Mouse (Mus musculus): ENCODE measurements at regions not wholly inside any gene's neighbourhood (a gene's known extent, or its start where the extent isn't known, plus 50 kb on each side); places are given as distances from the start of the nearest gene placed in this dataset.

- H3K27me3 ChIP-seq (ENCODE audit: control insufficient read depth, insufficient read depth, low read length) = no peaks in the 10 kb centered on the region
- no peak overlapping the region for H3K4me3 ChIP-seq (ENCODE audit: low read depth, low read length)
- no peak overlapping the region for H3K4me2 ChIP-seq (replicated peaks; ENCODE audit: low read depth, low read length)
- H3K36me3 ChIP-seq (ENCODE audit: control insufficient read depth, insufficient read depth, low read length) = no peaks in the 10 kb centered on the region
- H3K9ac ChIP-seq (ENCODE audit: low read depth, low read length) = no peak overlapping the region
- H3K27ac ChIP-seq (ENCODE audit: low read depth, low read length) = no peak overlapping the region
- 83% methylated on average over 3 of the region's 3 CpGs for WGBS
- H3K4me1 ChIP-seq (replicated peaks; ENCODE audit: control insufficient read depth, insufficient read depth, low read length) = no peaks in the 10 kb centered on the region
- DNase-seq (ENCODE audit: low spot score) (no peak), ATAC-seq (ENCODE audit: low FRiP score) (no peak)
- H3K9me3 ChIP-seq (ENCODE audit: control insufficient read depth, low read length) = no peaks in the 10 kb centered on the region
Observed at GRCm38 (mm10) chr2:137413432-137413831, 297.0 kb upstream of the Jag1 start.

- Histone ChIP-seq H3K9me3 (ENCODE audit: control insufficient read depth, low read length) (no peaks in the 10 kb centered on the region), H3K36me3 (ENCODE audit: control insufficient read depth, insufficient read depth, low read length) (no peaks in the 10 kb centered on the region), H3K4me1 (replicated peaks; ENCODE audit: control insufficient read depth, insufficient read depth, low read length) (no peaks in the 10 kb centered on the region), H3K9ac (ENCODE audit: low read depth, low read length) (no peak overlapping the region), H3K27me3 (ENCODE audit: control insufficient read depth, insufficient read depth, low read length) (no peaks in the 10 kb centered on the region), H3K4me2 (replicated peaks; ENCODE audit: low read depth, low read length) (no peak overlapping the region), H3K4me3 (ENCODE audit: low read depth, low read length) (no peak overlapping the region), H3K27ac (ENCODE audit: low read depth, low read length) (no peak overlapping the region)
- no peak for DNase-seq (ENCODE audit: low spot score)
- no peak for ATAC-seq (ENCODE audit: low FRiP score)
- 92% methylated on average over 2 of the region's 2 CpGs for whole genome bisulfite sequencing
Observed at GRCm38 (mm10) chr2:137409611-137410010, 293.2 kb upstream of the Jag1 start.

GRCm38 (mm10) chr2:137408294-137408693, 291.9 kb upstream of the Jag1 start:
- WGBS = 83% methylated on average over 2 of the region's 2 CpGs
- no peaks in the 10 kb centered on the region for H3K9me3 ChIP-seq (ENCODE audit: control insufficient read depth, low read length)

GRCm38 (mm10) chr2:137393486-137393885, 277.0 kb upstream of the Jag1 start:
- Histone ChIP-seq H3K36me3 (ENCODE audit: control insufficient read depth, insufficient read depth, low read length) (no peaks in the 10 kb centered on the region), H3K27me3 (ENCODE audit: control insufficient read depth, insufficient read depth, low read length) (no peaks in the 10 kb centered on the region), H3K9me3 (ENCODE audit: control insufficient read depth, low read length) (no peaks in the 10 kb centered on the region), H3K27ac (ENCODE audit: low read depth, low read length) (no peak overlapping the region), H3K4me1 (replicated peaks; ENCODE audit: control insufficient read depth, insufficient read depth, low read length) (no peaks in the 10 kb centered on the region), H3K4me2 (replicated peaks; ENCODE audit: low read depth, low read length) (no peak overlapping the region), H3K4me3 (ENCODE audit: low read depth, low read length) (no peak overlapping the region), H3K9ac (ENCODE audit: low read depth, low read length) (no peak overlapping the region)
- 74% methylated on average over 4 of the region's 4 CpGs for WGBS
- no peak for ATAC-seq (ENCODE audit: low FRiP score)
- no peak for DNase-seq (ENCODE audit: low spot score)

More at GRCm38 (mm10) chr2:137408294-137408693, 291.9 kb upstream of the Jag1 start:
- DNase-seq (ENCODE audit: low spot score) (no peak), ATAC-seq (ENCODE audit: low FRiP score) (no peak)
- H3K4me2 ChIP-seq (replicated peaks; ENCODE audit: low read depth, low read length) = no peak overlapping the region
- H3K27me3 ChIP-seq (ENCODE audit: control insufficient read depth, insufficient read depth, low read length) = no peaks in the 10 kb centered on the region
- H3K27ac ChIP-seq (ENCODE audit: low read depth, low read length) = no peak overlapping the region
- no peaks in the 10 kb centered on the region for H3K4me1 ChIP-seq (replicated peaks; ENCODE audit: control insufficient read depth, insufficient read depth, low read length)
- H3K36me3 ChIP-seq (ENCODE audit: control insufficient read depth, insufficient read depth, low read length) = no peaks in the 10 kb centered on the region
- no peak overlapping the region for H3K9ac ChIP-seq (ENCODE audit: low read depth, low read length)
- H3K4me3 ChIP-seq (ENCODE audit: low read depth, low read length) = no peak overlapping the region

- H3K36me3 ChIP-seq (ENCODE audit: control insufficient read depth, insufficient read depth, low read length) = no peaks in the 10 kb centered on the region
- H3K9ac ChIP-seq (ENCODE audit: low read depth, low read length) = no peak overlapping the region
- no peak overlapping the region for H3K27ac ChIP-seq (ENCODE audit: low read depth, low read length)
- WGBS = 89% methylated on average over 2 of the region's 2 CpGs
- DNase-seq (ENCODE audit: low spot score) = no peak
- no peak overlapping the region for H3K4me2 ChIP-seq (replicated peaks; ENCODE audit: low read depth, low read length)
- H3K4me3 ChIP-seq (ENCODE audit: low read depth, low read length) = no peak overlapping the region
- no peak for ATAC-seq (ENCODE audit: low FRiP score)
- no peaks in the 10 kb centered on the region for H3K27me3 ChIP-seq (ENCODE audit: control insufficient read depth, insufficient read depth, low read length)
- H3K4me1 ChIP-seq (replicated peaks; ENCODE audit: control insufficient read depth, insufficient read depth, low read length) = no peaks in the 10 kb centered on the region
- no peaks in the 10 kb centered on the region for H3K9me3 ChIP-seq (ENCODE audit: control insufficient read depth, low read length)
Observed at GRCm38 (mm10) chr2:137379816-137380215, 263.4 kb upstream of the Jag1 start.

GRCm38 (mm10) chr2:137375346-137375745, 258.9 kb upstream of the Jag1 start:
- WGBS = 90% methylated on average over 5 of the region's 5 CpGs
- no peaks in the 10 kb centered on the region for H3K27me3 ChIP-seq (ENCODE audit: control insufficient read depth, insufficient read depth, low read length)
- H3K27ac ChIP-seq (ENCODE audit: low read depth, low read length) = no peak overlapping the region
- no peak overlapping the region for H3K4me3 ChIP-seq (ENCODE audit: low read depth, low read length)
- H3K4me1 ChIP-seq (replicated peaks; ENCODE audit: control insufficient read depth, insufficient read depth, low read length) = no peaks in the 10 kb centered on the region
- no peak overlapping the region for H3K4me2 ChIP-seq (replicated peaks; ENCODE audit: low read depth, low read length)
- H3K36me3 ChIP-seq (ENCODE audit: control insufficient read depth, insufficient read depth, low read length) = no peaks in the 10 kb centered on the region
- no peak overlapping the region for H3K9ac ChIP-seq (ENCODE audit: low read depth, low read length)
- H3K9me3 ChIP-seq (ENCODE audit: control insufficient read depth, low read length) = no peaks in the 10 kb centered on the region
- ATAC-seq (ENCODE audit: low FRiP score) (no peak), DNase-seq (ENCODE audit: low spot score) (no peak)

GRCm38 (mm10) chr2:137371062-137371461, 254.6 kb upstream of the Jag1 start:
- Histone ChIP-seq H3K4me3 (ENCODE audit: low read depth, low read length) (no peak overlapping the region), H3K27ac (ENCODE audit: low read depth, low read length) (no peak overlapping the region), H3K4me2 (replicated peaks; ENCODE audit: low read depth, low read length) (no peak overlapping the region), H3K4me1 (replicated peaks; ENCODE audit: control insufficient read depth, insufficient read depth, low read length) (no peaks in the 10 kb centered on the region), H3K9me3 (ENCODE audit: control insufficient read depth, low read length) (no peaks in the 10 kb centered on the region), H3K27me3 (ENCODE audit: control insufficient read depth, insufficient read depth, low read length) (no peaks in the 10 kb centered on the region), H3K9ac (ENCODE audit: low read depth, low read length) (no peak overlapping the region), H3K36me3 (ENCODE audit: control insufficient read depth, insufficient read depth, low read length) (no peaks in the 10 kb centered on the region)
- DNase-seq (ENCODE audit: low spot score) (no peak), ATAC-seq (ENCODE audit: low FRiP score) (no peak)
- WGBS = 91% methylated on average over 2 of the region's 2 CpGs

- no peak for ATAC-seq (ENCODE audit: low FRiP score)
- no peaks in the 10 kb centered on the region for H3K27me3 ChIP-seq (ENCODE audit: control insufficient read depth, insufficient read depth, low read length)
- H3K27ac ChIP-seq (ENCODE audit: low read depth, low read length) = no peak overlapping the region
- DNase-seq (ENCODE audit: low spot score) = no peak
- no peak overlapping the region for H3K4me2 ChIP-seq (replicated peaks; ENCODE audit: low read depth, low read length)
- 95% methylated on average over 2 of the region's 2 CpGs for WGBS
- H3K9me3 ChIP-seq (ENCODE audit: control insufficient read depth, low read length) = no peaks in the 10 kb centered on the region
- no peak overlapping the region for H3K9ac ChIP-seq (ENCODE audit: low read depth, low read length)
- H3K36me3 ChIP-seq (ENCODE audit: control insufficient read depth, insufficient read depth, low read length) = no peaks in the 10 kb centered on the region
- H3K4me1 ChIP-seq (replicated peaks; ENCODE audit: control insufficient read depth, insufficient read depth, low read length) = no peaks in the 10 kb centered on the region
- no peak overlapping the region for H3K4me3 ChIP-seq (ENCODE audit: low read depth, low read length)
Observed at GRCm38 (mm10) chr2:137363006-137363405, 246.6 kb upstream of the Jag1 start.

- H3K9ac ChIP-seq (ENCODE audit: low read depth, low read length) = no peak overlapping the region
- no peaks in the 10 kb centered on the region for H3K36me3 ChIP-seq (ENCODE audit: control insufficient read depth, insufficient read depth, low read length)
- no peak overlapping the region for H3K4me2 ChIP-seq (replicated peaks; ENCODE audit: low read depth, low read length)
- ATAC-seq (ENCODE audit: low FRiP score) (no peak), DNase-seq (ENCODE audit: low spot score) (no peak)
- H3K27ac ChIP-seq (ENCODE audit: low read depth, low read length) = no peak overlapping the region
- H3K9me3 ChIP-seq (ENCODE audit: control insufficient read depth, low read length) = no peaks in the 10 kb centered on the region
- WGBS = 85% methylated on average over 13 of the region's 13 CpGs
- H3K4me3 ChIP-seq (ENCODE audit: low read depth, low read length) = no peak overlapping the region
- H3K27me3 ChIP-seq (ENCODE audit: control insufficient read depth, insufficient read depth, low read length) = no peaks in the 10 kb centered on the region
- H3K4me1 ChIP-seq (replicated peaks; ENCODE audit: control insufficient read depth, insufficient read depth, low read length) = no peaks in the 10 kb centered on the region
Observed at GRCm38 (mm10) chr2:137357181-137357738, 240.8 kb upstream of the Jag1 start.
